Mouse (Mus musculus) limb, embryonic 11.5 days (tissue): ENCODE results near the gene Col4a4. TPM values are rescaled to one million over a fixed set of nuclear protein-coding genes. Genes with fewer than 3 reads are reported as not detected.

ENCODE experiments used
- ATAC-seq: fragments of 200-750 bp; cut with Nextera tagmentation; 2 replicates; pipeline ENCODE4 v1.8.0; 2017; ENCODE audit warnings: low read depth; ENCODE audit not compliant: insufficient number of reproducible peaks, low FRiP score, low TSS enrichment
- DNase-seq: peaks from one replicate; pipeline ENCODE4 v3.0.0-alpha.2; 2015; ENCODE audit warnings: low spot score
- H3K27ac ChIP-seq: fragments of 300-500 bp; sonication (generic); replicated peaks from 2 replicates; pipeline ENCODE4 v1.5.1; 2014; ENCODE audit warnings: low read depth, mild to moderate bottlenecking, low read length
- H3K27me3 ChIP-seq: fragments of 300-500 bp; sonication (generic); 2 replicates; pipeline ENCODE4 v1.6.1; 2014; ENCODE audit warnings: mild to moderate bottlenecking, low read length, mixed read lengths; ENCODE audit not compliant: control insufficient read depth, insufficient read depth
- H3K36me3 ChIP-seq: fragments of 300-500 bp; sonication (generic); 2 replicates; pipeline ENCODE4 v1.6.1; 2014; ENCODE audit warnings: mild to moderate bottlenecking, low read length, moderate library complexity, mixed read lengths; ENCODE audit not compliant: control insufficient read depth, insufficient read depth
- H3K4me1 ChIP-seq: fragments of 300-500 bp; sonication (generic); 2 replicates; pipeline ENCODE4 v1.6.1; 2014; ENCODE audit warnings: low read length, mixed read lengths; ENCODE audit not compliant: control insufficient read depth, insufficient read depth
- H3K4me2 ChIP-seq: fragments of 300-500 bp; sonication (generic); 2 replicates; pipeline ENCODE4 v1.6.1; 2014; ENCODE audit warnings: low read depth, mild to moderate bottlenecking, moderate library complexity; ENCODE audit not compliant: severe bottlenecking
- H3K4me3 ChIP-seq: fragments of 300-500 bp; sonication (generic); 2 replicates; pipeline ENCODE4 v1.5.1; 2014; ENCODE audit warnings: low read depth, low read length
- H3K9ac ChIP-seq: fragments of 300-500 bp; sonication (generic); 2 replicates; pipeline ENCODE4 v1.6.1; 2014; ENCODE audit warnings: mild to moderate bottlenecking, low read length
- H3K9me3 ChIP-seq: fragments of 300-500 bp; sonication (generic); 2 replicates; pipeline ENCODE4 v1.6.1; 2016; ENCODE audit warnings: low read length; ENCODE audit not compliant: control insufficient read depth
- WGBS: fragments of 180-500 bp; shearing (Covaris S2); extraction: QIAGEN DNeasy Blood & Tissue Kit; methylation state at CpG from one replicate; pipeline ENCODE4 v1.1.7; 2014; 5-methylcytosine and 5-hydroxymethylcytosine counted together
- polyA plus RNA-seq: library from polyadenylated mRNA; unstranded; fragments of >200 nt; fragmentation: Nextera tagmentation; extraction: Ambion mirVana; gene quantifications from 2 replicates; pipeline ENCODE4 v1.2.1, GENCODE M21; 2014

Gene Col4a4
- polyA plus RNA-seq, 1 experiment from 2014 or later = 0.03 TPM

- Histone ChIP-seq H3K27ac (no peak overlapping the region), H3K4me3 (no peak overlapping the region), H3K4me2 (no peak overlapping the region), H3K9ac (no peak overlapping the region), H3K27me3 (no peaks in the 10 kb centered on the region), H3K9me3 (no peaks in the 10 kb centered on the region), H3K4me1 (no peaks in the 10 kb centered on the region), H3K36me3 (no peaks in the 10 kb centered on the region)
- no peak for DNase-seq
- WGBS = 78% methylated on average over 7 of the region's 7 CpGs
- ATAC-seq = no peak
Observed at GRCm38 (mm10) chr1:82603198-82603950, 16.7 kb upstream of the Col4a4 start.

GRCm38 (mm10) chr1:82596864-82597596, 10.4 kb upstream of the Col4a4 start:
- Histone ChIP-seq H3K4me3 (no peak overlapping the region), H3K36me3 (no peaks in the 10 kb centered on the region), H3K27me3 (no peaks in the 10 kb centered on the region), H3K4me2 (no peak overlapping the region), H3K4me1 (no peaks in the 10 kb centered on the region), H3K27ac (no peak overlapping the region), H3K9me3 (no peaks in the 10 kb centered on the region), H3K9ac (no peak overlapping the region)
- 64% methylated on average over 6 of the region's 6 CpGs for WGBS
- DNase-seq (no peak), ATAC-seq (no peak)

- 79% methylated on average over 4 of the region's 4 CpGs for WGBS
- Histone ChIP-seq H3K4me1 (no peaks in the 10 kb centered on the region), H3K9ac (no peak overlapping the region), H3K27ac (no peak overlapping the region), H3K9me3 (no peaks in the 10 kb centered on the region), H3K27me3 (peaks cover 17% of the 10 kb centered on the region), H3K36me3 (no peaks in the 10 kb centered on the region), H3K4me3 (no peak overlapping the region), H3K4me2 (no peak overlapping the region)
- ATAC-seq = no peak
- no peak for DNase-seq
Observed at GRCm38 (mm10) chr1:82590266-82590665, 3.6 kb upstream of the Col4a4 start.

- WGBS = 73% methylated on average over 7 of the region's 7 CpGs
- DNase-seq (no peak), ATAC-seq (no peak)
- Histone ChIP-seq H3K27me3 (peaks cover 17% of the 10 kb centered on the region), H3K9me3 (no peaks in the 10 kb centered on the region), H3K36me3 (no peaks in the 10 kb centered on the region), H3K4me2 (no peak overlapping the region), H3K27ac (no peak overlapping the region), H3K9ac (no peak overlapping the region), H3K4me1 (no peaks in the 10 kb centered on the region), H3K4me3 (no peak overlapping the region)
Observed at GRCm38 (mm10) chr1:82585981-82586380, 668 bp downstream of the Col4a4 start.

GRCm38 (mm10) chr1:82578320-82578719, 8.3 kb downstream of the Col4a4 start:
- ATAC-seq = no peak
- 72% methylated on average over 4 of the region's 4 CpGs for WGBS

GRCm38 (mm10) chr1:82577915-82578314, 8.7 kb downstream of the Col4a4 start:
- WGBS = 84% methylated on average over 3 of the region's 3 CpGs
- ATAC-seq (no peak), DNase-seq (no peak)
- Histone ChIP-seq H3K27ac (no peak overlapping the region), H3K9ac (no peak overlapping the region), H3K36me3 (no peaks in the 10 kb centered on the region), H3K4me2 (no peak overlapping the region), H3K4me1 (no peaks in the 10 kb centered on the region), H3K27me3 (no peaks in the 10 kb centered on the region), H3K4me3 (no peak overlapping the region), H3K9me3 (no peaks in the 10 kb centered on the region)

More at GRCm38 (mm10) chr1:82578320-82578719, 8.3 kb downstream of the Col4a4 start:
- Histone ChIP-seq H3K9me3 (no peaks in the 10 kb centered on the region), H3K4me3 (no peak overlapping the region), H3K27ac (no peak overlapping the region), H3K4me2 (no peak overlapping the region), H3K9ac (no peak overlapping the region), H3K36me3 (no peaks in the 10 kb centered on the region), H3K4me1 (no peaks in the 10 kb centered on the region), H3K27me3 (no peaks in the 10 kb centered on the region)
- DNase-seq = no peak

- Histone ChIP-seq H3K4me2 (no peak overlapping the region), H3K36me3 (no peaks in the 10 kb centered on the region), H3K27me3 (no peaks in the 10 kb centered on the region), H3K9me3 (no peaks in the 10 kb centered on the region), H3K9ac (no peak overlapping the region), H3K4me1 (no peaks in the 10 kb centered on the region), H3K27ac (no peak overlapping the region), H3K4me3 (no peak overlapping the region)
- DNase-seq (no peak), ATAC-seq (no peak)
- WGBS = 93% methylated on average over 10 of the region's 10 CpGs
Observed at GRCm38 (mm10) chr1:82577339-82577738, 9.3 kb downstream of the Col4a4 start.

- H3K4me1 ChIP-seq = no peaks in the 10 kb centered on the region
- no peak for ATAC-seq
Observed at GRCm38 (mm10) chr1:82576182-82576581, 10.5 kb downstream of the Col4a4 start.

More at GRCm38 (mm10) chr1:82576182-82576581, 10.5 kb downstream of the Col4a4 start:
- Histone ChIP-seq H3K27ac (no peak overlapping the region), H3K4me3 (no peak overlapping the region), H3K36me3 (no peaks in the 10 kb centered on the region), H3K27me3 (no peaks in the 10 kb centered on the region), H3K4me2 (no peak overlapping the region), H3K9ac (no peak overlapping the region), H3K9me3 (no peaks in the 10 kb centered on the region)
- no peak for DNase-seq
- WGBS = 86% methylated on average over 2 of the region's 2 CpGs
